Mouse (Mus musculus) heart, embryonic 14.5 days (tissue): ENCODE data around the gene Prkag1. TPM values are rescaled to one million over a fixed set of nuclear protein-coding genes. Genes with fewer than 3 reads are reported as not detected.

Source experiments
- ATAC-seq: fragments of 200-750 bp; cut with Nextera tagmentation; 2 replicates; pipeline ENCODE4 v1.8.0; 2017; ENCODE audit warnings: low read depth, moderate TSS enrichment; ENCODE audit not compliant: insufficient number of reproducible peaks, insufficient read depth, low FRiP score
- H3K27ac ChIP-seq, 2 experiments: fragments of 200-500 bp in 1 of 2; fragments of 300-500 bp in 1 of 2; sonication (generic) in 1 of 2; replicated peaks in 1 of 2; 2 replicates each; pipeline ENCODE4 v1.5.1; 2012 to 2014; ENCODE audit warnings: low read depth in 2 of 2, low read length in 2 of 2, control low read depth in 1 of 2, mild to moderate bottlenecking in 1 of 2, mixed read lengths in 1 of 2; ENCODE audit not compliant: control insufficient read depth in 1 of 2, insufficient read depth in 1 of 2
- H3K27me3 ChIP-seq: fragments of 300-500 bp; sonication (generic); 2 replicates; pipeline ENCODE4 v1.6.1; 2014; ENCODE audit warnings: mild to moderate bottlenecking, low read length, control low read depth; ENCODE audit not compliant: control insufficient read depth, insufficient read depth
- H3K36me3 ChIP-seq: fragments of 300-500 bp; sonication (generic); 2 replicates; pipeline ENCODE4 v1.6.1; 2014; ENCODE audit warnings: mild to moderate bottlenecking, control low read depth, low read length, mixed read lengths; ENCODE audit not compliant: control insufficient read depth, insufficient read depth
- H3K4me1 ChIP-seq, 2 experiments: fragments of 200-500 bp in 1 of 2; fragments of 300-500 bp in 1 of 2; sonication (generic) in 1 of 2; 2 replicates each; pipeline ENCODE4 v1.6.1; 2012 to 2014; ENCODE audit warnings: low read length in 2 of 2, control low read depth in 1 of 2, mixed read lengths in 1 of 2; ENCODE audit not compliant: control insufficient read depth in 2 of 2, insufficient read depth in 2 of 2
- H3K4me2 ChIP-seq: fragments of 300-500 bp; sonication (generic); 2 replicates; pipeline ENCODE4 v1.6.1; 2014; ENCODE audit warnings: mild to moderate bottlenecking, low read length
- H3K4me3 ChIP-seq, 2 experiments: fragments of 200-500 bp in 1 of 2; fragments of 300-500 bp in 1 of 2; sonication (generic) in 1 of 2; 2 replicates each; pipeline ENCODE4 v1.5.1; 2012 to 2014; ENCODE audit warnings: low read length in 2 of 2, mild to moderate bottlenecking in 2 of 2, control low read depth in 1 of 2, low read depth in 1 of 2, moderate library complexity in 1 of 2; ENCODE audit not compliant: control insufficient read depth in 1 of 2, insufficient read depth in 1 of 2
- H3K9ac ChIP-seq: fragments of 300-500 bp; sonication (generic); 2 replicates; pipeline ENCODE4 v1.6.1; 2014; ENCODE audit warnings: mild to moderate bottlenecking, low read length
- H3K9me3 ChIP-seq: fragments of 300-500 bp; sonication (generic); 2 replicates; pipeline ENCODE4 v1.6.1; 2016; ENCODE audit warnings: low read length, control low read depth; ENCODE audit not compliant: control insufficient read depth
- WGBS: fragments of 180-500 bp; shearing (Covaris S2); extraction: QIAGEN DNeasy Blood & Tissue Kit; methylation state at CpG from one replicate; pipeline ENCODE4 v1.1.7; 2014; 5-methylcytosine and 5-hydroxymethylcytosine counted together
- polyA plus RNA-seq: library from polyadenylated mRNA; unstranded; fragments of >200 nt; fragmentation: Nextera tagmentation; extraction: Ambion mirVana; gene quantifications from 2 replicates; pipeline ENCODE4 v1.2.1, GENCODE M21; 2014

The Prkag1 gene
- polyA plus RNA-seq, 1 experiment from 2014 or later: 82.0 TPM

GRCm38 (mm10) chr15:98772511-98773211, 58.7 kb downstream of the Prkag1 start:
- no peaks in the 10 kb centered on the region for H3K36me3 ChIP-seq
- H3K4me3 ChIP-seq: peak overlapping the region; percentile 38 to 43
- peak overlapping the region; percentile 74 for H3K4me2 ChIP-seq
- H3K4me1 ChIP-seq: peaks cover 6 to 19% of the 10 kb centered on the region in 2 experiments; a peak in 3 of 4 replicates
- peaks cover 68% of the 10 kb centered on the region for H3K27me3 ChIP-seq
- no peak overlapping the region for H3K27ac ChIP-seq
- no peak for ATAC-seq
- H3K9ac ChIP-seq: peak overlapping the region; percentile 59
- WGBS: 2% methylated on average over 36 of the region's 36 CpGs
- H3K9me3 ChIP-seq: no peaks in the 10 kb centered on the region

GRCm38 (mm10) chr15:98771813-98772425, 59.4 kb downstream of the Prkag1 start:
- H3K4me2 ChIP-seq: peak overlapping the region; percentile 74
- H3K27me3 ChIP-seq: peaks cover 60% of the 10 kb centered on the region
- H3K36me3 ChIP-seq: no peaks in the 10 kb centered on the region
- WGBS: 12% methylated on average over 12 of the region's 12 CpGs
- peak overlapping the region; percentile 59 for H3K9ac ChIP-seq
- ATAC-seq: no peak
- peaks cover 5 to 12% of the 10 kb centered on the region in 2 experiments; a peak in 3 of 4 replicates for H3K4me1 ChIP-seq
- H3K27ac ChIP-seq: no peak overlapping the region
- peak overlapping the region; percentile 38 to 43 for H3K4me3 ChIP-seq
- no peaks in the 10 kb centered on the region for H3K9me3 ChIP-seq

GRCm38 (mm10) chr15:98768259-98768658, 63.1 kb downstream of the Prkag1 start:
- Histone ChIP-seq H3K4me1 (peaks cover 3 to 9% of the 10 kb centered on the region in 2 experiments; a peak in 2 of 4 replicates), H3K27ac (no peak overlapping the region), H3K27me3 (peaks cover 37% of the 10 kb centered on the region), H3K4me2 (no peak overlapping the region), H3K36me3 (no peaks in the 10 kb centered on the region), H3K9me3 (no peaks in the 10 kb centered on the region), H3K4me3 (no peak overlapping the region), H3K9ac (no peak overlapping the region)
- no peak for ATAC-seq
- WGBS: 21% methylated on average over 5 of the region's 5 CpGs

GRCm38 (mm10) chr15:98765929-98766328, 65.4 kb downstream of the Prkag1 start:
- Histone ChIP-seq H3K36me3 (0 out of 2 replicates have a peak, but pooled peaks cover under 1% of the 10 kb centered on the region), H3K9ac (no peak overlapping the region), H3K4me1 (peaks cover 3 to 13% of the 10 kb centered on the region in 2 experiments; a peak in 3 of 4 replicates), H3K27ac (no peak overlapping the region), H3K9me3 (no peaks in the 10 kb centered on the region), H3K27me3 (peaks cover 17% of the 10 kb centered on the region; the same call in 1 of the 2 replicates), H3K4me3 (no peak overlapping the region), H3K4me2 (no peak overlapping the region)
- 54% methylated on average over 4 of the region's 4 CpGs for WGBS
- ATAC-seq: no peak

Other genes starting within 250 kb of the Prkag1 start
- 35.2 and 43.7 TPM in 2 replicates for gene Adcy6, start 221.4 kb downstream of the Prkag1 start, polyA plus RNA-seq
- 6.1 and 6.6 TPM in 2 replicates for gene Cacnb3, start 200.7 kb downstream of the Prkag1 start, polyA plus RNA-seq
- 16.9 and 18.2 TPM in 2 replicates for gene Ddx23, start 168.6 kb downstream of the Prkag1 start, polyA plus RNA-seq
- gene Rnd1, start 154.1 kb downstream of the Prkag1 start, polyA plus RNA-seq: 0.61 and 1.3 TPM in 2 replicates
- 0.42 and 0.89 TPM in 2 replicates for gene Ccdc65, start 123.3 kb downstream of the Prkag1 start, polyA plus RNA-seq
- gene Fkbp11, start 103.3 kb downstream of the Prkag1 start, polyA plus RNA-seq: 21.5 and 23.4 TPM in 2 replicates
- gene Arf3, start 68.3 kb downstream of the Prkag1 start, polyA plus RNA-seq: 26.7 and 31.9 TPM in 2 replicates
- gene Wnt10b, start 53.4 kb downstream of the Prkag1 start, polyA plus RNA-seq: not detected in 2 replicates
- gene Wnt1, start 41.7 kb downstream of the Prkag1 start, polyA plus RNA-seq: not detected in 2 replicates
- gene Ddn, start 22.0 kb downstream of the Prkag1 start, polyA plus RNA-seq: 0.22 and 0.51 TPM in 2 replicates
- 12.7 and 13.0 TPM in 2 replicates for gene Kmt2d, start 39.7 kb upstream of the Prkag1 start, polyA plus RNA-seq
- 4.0 and 4.9 TPM in 2 replicates for gene Rhebl1, start 63.0 kb upstream of the Prkag1 start, polyA plus RNA-seq
- 0.93 and 1.1 TPM in 2 replicates for gene Dhh, start 67.0 kb upstream of the Prkag1 start, polyA plus RNA-seq
- gene Lmbr1l, start 86.7 kb upstream of the Prkag1 start, polyA plus RNA-seq: 3.5 and 5.7 TPM in 2 replicates
- gene Tuba1b, start 103.0 kb upstream of the Prkag1 start, polyA plus RNA-seq: 1,494 and 1,560 TPM in 2 replicates
- not detected in 2 replicates for gene Gm49450, start 122.0 kb upstream of the Prkag1 start, polyA plus RNA-seq
- gene Tuba1a, start 122.2 kb upstream of the Prkag1 start, polyA plus RNA-seq: 790 and 917 TPM in 2 replicates
- gene Tuba1c, start 198.4 kb upstream of the Prkag1 start, polyA plus RNA-seq: 143 and 146 TPM in 2 replicates
- 0.36 and 3.2 TPM in 2 replicates for gene Prph, start 223.7 kb upstream of the Prkag1 start, polyA plus RNA-seq
- 14.8 and 16.5 TPM in 2 replicates for gene Troap, start 243.1 kb upstream of the Prkag1 start, polyA plus RNA-seq